Mouse (Mus musculus): ENCODE measurements at regions not wholly inside any gene's neighbourhood (a gene's known extent, or its start where the extent isn't known, plus 50 kb on each side); places are given as distances from the start of the nearest gene placed in this dataset.
A peak's percentile ranks its signal among the peaks of the same experiment; 100 is the strongest.

GRCm38 (mm10) chr14:25135371-25135770 is 323.6 kb upstream of the Zmiz1 start:
- ATAC-seq: no peak

GRCm38 (mm10) chr14:25137312-25137711 is 321.7 kb upstream of the Zmiz1 start:
- no peak for ATAC-seq

- ATAC-seq: no peak
These were observed 320.5 kb upstream of the Zmiz1 start for GRCm38 (mm10) chr14:25138485-25138884.

- no peak for ATAC-seq
These were observed 317.1 kb upstream of the Zmiz1 start for GRCm38 (mm10) chr14:25141933-25142332.

- no peak for ATAC-seq
These were observed 315.9 kb upstream of the Zmiz1 start for GRCm38 (mm10) chr14:25143051-25143450.

GRCm38 (mm10) chr14:25147731-25148130 is 311.3 kb upstream of the Zmiz1 start:
- no peak for ATAC-seq

GRCm38 (mm10) chr14:25150968-25151367 is 308.0 kb upstream of the Zmiz1 start:
- no peak for ATAC-seq

GRCm38 (mm10) chr14:25151485-25151884 is 307.5 kb upstream of the Zmiz1 start:
- ATAC-seq: no peak

GRCm38 (mm10) chr14:25153573-25153972 is 305.4 kb upstream of the Zmiz1 start:
- ATAC-seq: no peak

- no peak for ATAC-seq
These were observed 304.8 kb upstream of the Zmiz1 start for GRCm38 (mm10) chr14:25154180-25154579.

GRCm38 (mm10) chr14:25155008-25155783 is 303.8 kb upstream of the Zmiz1 start:
- ATAC-seq: no peak

- no peak for ATAC-seq
These were observed 302.8 kb upstream of the Zmiz1 start for GRCm38 (mm10) chr14:25156171-25156570.

- peak; percentile 74 for ATAC-seq
These were observed 297.2 kb upstream of the Zmiz1 start for GRCm38 (mm10) chr14:25161684-25162321.

- ATAC-seq: no peak
These were observed 292.8 kb upstream of the Zmiz1 start for GRCm38 (mm10) chr14:25166217-25166616.

- no peak for ATAC-seq
These were observed 291.4 kb upstream of the Zmiz1 start for GRCm38 (mm10) chr14:25167604-25168003.

GRCm38 (mm10) chr14:25168310-25168709 is 290.7 kb upstream of the Zmiz1 start:
- no peak for ATAC-seq

GRCm38 (mm10) chr14:25173281-25173680 is 285.7 kb upstream of the Zmiz1 start:
- ATAC-seq: no peak

- ATAC-seq: no peak
These were observed 285.1 kb upstream of the Zmiz1 start for GRCm38 (mm10) chr14:25173873-25174272.

- no peak for ATAC-seq
These were observed 284.6 kb upstream of the Zmiz1 start for GRCm38 (mm10) chr14:25174402-25174801.

- no peak for ATAC-seq
These were observed 282.8 kb upstream of the Zmiz1 start for GRCm38 (mm10) chr14:25176206-25176605.

- no peak for ATAC-seq
These were observed 278.9 kb upstream of the Zmiz1 start for GRCm38 (mm10) chr14:25180126-25180525.

- no peak for ATAC-seq
These were observed 277.6 kb upstream of the Zmiz1 start for GRCm38 (mm10) chr14:25181406-25181805.

- ATAC-seq: no peak
These were observed 274.9 kb upstream of the Zmiz1 start for GRCm38 (mm10) chr14:25184042-25184441.

- peak; percentile 73 for ATAC-seq
These were observed 274.1 kb upstream of the Zmiz1 start for GRCm38 (mm10) chr14:25184875-25185274.
